Comparison of ENCODE assay signal across 20 mouse cellular contexts in genomic region chr2:142560400-142560799, GRCm38 (mm10).
A peak's percentile ranks its signal among the peaks of the same experiment; 100 is the strongest.
DNase-seq lines count a peak whose midpoint lies in the region; ATAC-seq lines count a peak whose summit lies in the region.
"Had no signal": no experiment of that assay in that cellular context is flagged by ENCODE, and none has a peak within 500 bp of the region (broad histone marks: within the 10 kb centered on the region; RNA-seq: fewer than 3 reads in every experiment).

No protein-coding gene starts in this region.

- no peaks in the 10 kb centered on the region for H3K4me1 ChIP-seq in limb, embryonic 11.5 days (ENCODE audit: control insufficient read depth, insufficient read depth, low read length)
- H3K4me1 ChIP-seq in limb, embryonic 10.5 days = peaks cover 7% of the 10 kb centered on the region; the same call in 1 of the 2 replicates
- H3K4me1 ChIP-seq in forebrain, embryonic 14.5 days (ENCODE audit: control insufficient read depth, insufficient read depth, low read length) = peaks cover 5% of the 10 kb centered on the region; the same call in 1 of the 2 replicates
- H3K4me1 ChIP-seq in forebrain, embryonic 16.5 days (replicated peaks; ENCODE audit: control insufficient read depth, insufficient read depth, low read length) = peaks cover 12% of the 10 kb centered on the region
- H3K4me1 ChIP-seq in midbrain, embryonic 13.5 days (replicated peaks) = peaks cover 12% of the 10 kb centered on the region
- H3K4me1 ChIP-seq: embryonic facial prominence, embryonic 13.5 days; hindbrain, embryonic 15.5 days; kidney, embryonic 15.5 days; liver, embryonic 13.5 days; megakaryocyte, embryonic 14.5 days had no signal

- H3K27ac ChIP-seq in limb, embryonic 11.5 days (replicated peaks; ENCODE audit: low read depth, low read length) = no peak overlapping the region
- H3K27ac ChIP-seq in limb, embryonic 10.5 days = no peak overlapping the region
- no peak overlapping the region; the same call in 1 of the 2 replicates for H3K27ac ChIP-seq in forebrain, embryonic 14.5 days (ENCODE audit: low read depth, low read length)
- peak overlapping the region; percentile 85 for H3K27ac ChIP-seq in forebrain, embryonic 16.5 days (ENCODE audit: low read length)
- H3K27ac ChIP-seq in midbrain, embryonic 13.5 days = peak overlapping the region; percentile 35
- H3K27ac ChIP-seq: embryonic facial prominence, embryonic 13.5 days; gastrocnemius, adult 2 months; hindbrain, embryonic 15.5 days; kidney, embryonic 15.5 days; liver, embryonic 13.5 days had no signal

- H3K4me2 ChIP-seq in limb, embryonic 11.5 days (ENCODE audit: low read depth, severe bottlenecking) = no peak overlapping the region
- no peak overlapping the region for H3K4me2 ChIP-seq in forebrain, embryonic 14.5 days (ENCODE audit: low read length)
- H3K4me2 ChIP-seq in forebrain, embryonic 16.5 days (ENCODE audit: low read length) = no peak overlapping the region
- no peak overlapping the region for H3K4me2 ChIP-seq in midbrain, embryonic 13.5 days (replicated peaks)
- H3K4me2 ChIP-seq: embryonic facial prominence, embryonic 13.5 days; hindbrain, embryonic 15.5 days; kidney, embryonic 15.5 days; liver, embryonic 13.5 days had no signal

- H3K9ac ChIP-seq in limb, embryonic 11.5 days (ENCODE audit: low read length) = no peak overlapping the region
- no peak overlapping the region for H3K9ac ChIP-seq in forebrain, embryonic 14.5 days (ENCODE audit: low read length)
- H3K9ac ChIP-seq in forebrain, embryonic 16.5 days (replicated peaks; ENCODE audit: low read depth, low read length) = no peak overlapping the region
- H3K9ac ChIP-seq in midbrain, embryonic 13.5 days (replicated peaks) = no peak overlapping the region
- H3K9ac ChIP-seq: embryonic facial prominence, embryonic 13.5 days; hindbrain, embryonic 15.5 days; kidney, embryonic 15.5 days; liver, embryonic 13.5 days had no signal

- WGBS in limb, embryonic 11.5 days = 61% methylated on average over 3 of the region's 3 CpGs
- WGBS in limb, embryonic 10.5 days = 78% methylated on average over 3 of the region's 3 CpGs
- WGBS in forebrain, embryonic 14.5 days = 45% methylated on average over 3 of the region's 3 CpGs
- WGBS in forebrain, embryonic 16.5 days = 41% methylated on average over 3 of the region's 3 CpGs
- 36% methylated on average over 3 of the region's 3 CpGs for WGBS in midbrain, embryonic 13.5 days

- no peaks in the 10 kb centered on the region for H3K9me3 ChIP-seq in limb, embryonic 11.5 days (ENCODE audit: control insufficient read depth, low read length)
- H3K9me3 ChIP-seq in limb, embryonic 10.5 days (replicated peaks) = no peaks in the 10 kb centered on the region
- H3K9me3 ChIP-seq in forebrain, embryonic 14.5 days (replicated peaks; ENCODE audit: control insufficient read depth, low read length) = no peaks in the 10 kb centered on the region
- no peaks in the 10 kb centered on the region for H3K9me3 ChIP-seq in forebrain, embryonic 16.5 days (ENCODE audit: control insufficient read depth, low read length)
- no peaks in the 10 kb centered on the region for H3K9me3 ChIP-seq in midbrain, embryonic 13.5 days
- H3K9me3 ChIP-seq: embryonic facial prominence, embryonic 13.5 days; hindbrain, embryonic 15.5 days; kidney, embryonic 15.5 days; liver, embryonic 13.5 days had no signal

- no peaks in the 10 kb centered on the region for H3K27me3 ChIP-seq in limb, embryonic 11.5 days (ENCODE audit: control insufficient read depth, insufficient read depth, low read length)
- H3K27me3 ChIP-seq in limb, embryonic 10.5 days (ENCODE audit: low read depth, poor library complexity, severe bottlenecking) = no peaks in the 10 kb centered on the region
- H3K27me3 ChIP-seq in forebrain, embryonic 14.5 days (replicated peaks; ENCODE audit: control insufficient read depth, insufficient read depth, low read length) = no peaks in the 10 kb centered on the region
- H3K27me3 ChIP-seq in forebrain, embryonic 16.5 days (replicated peaks; ENCODE audit: control insufficient read depth, insufficient read depth, low read length) = no peaks in the 10 kb centered on the region
- H3K27me3 ChIP-seq in midbrain, embryonic 13.5 days = no peaks in the 10 kb centered on the region
- H3K27me3 ChIP-seq: embryonic facial prominence, embryonic 13.5 days; hindbrain, embryonic 15.5 days; kidney, embryonic 15.5 days; liver, embryonic 13.5 days; megakaryocyte, embryonic 14.5 days had no signal

- DNase-seq in limb, embryonic 11.5 days (ENCODE audit: low spot score) = no peak
- DNase-seq in limb, embryonic 10.5 days (ENCODE audit: low spot score) = no peak
- peak; percentile 17 for DNase-seq in forebrain, embryonic 14.5 days (ENCODE audit: low spot score)
- DNase-seq in cerebellum, postnatal 25 days = no peak
- no peak for DNase-seq in adrenal gland, adult 2 months
- DNase-seq: adrenal gland, postnatal 10 days; cerebellum, postnatal 36 days; gastrocnemius, adult 2 months; heart, postnatal 4 days; kidney, adult 11 months; liver, embryonic 13.5 days; lung, adult 2 months; lung, postnatal 36 days had no signal

- no peaks in the 10 kb centered on the region for H3K36me3 ChIP-seq in limb, embryonic 11.5 days (ENCODE audit: control insufficient read depth, insufficient read depth, low read length)
- H3K36me3 ChIP-seq in limb, embryonic 10.5 days = no peaks in the 10 kb centered on the region
- H3K36me3 ChIP-seq in forebrain, embryonic 14.5 days (ENCODE audit: control insufficient read depth, insufficient read depth, low read length) = no peaks in the 10 kb centered on the region
- no peaks in the 10 kb centered on the region for H3K36me3 ChIP-seq in forebrain, embryonic 16.5 days (ENCODE audit: control insufficient read depth, insufficient read depth)
- H3K36me3 ChIP-seq in midbrain, embryonic 13.5 days = no peaks in the 10 kb centered on the region
- H3K36me3 ChIP-seq: embryonic facial prominence, embryonic 13.5 days; hindbrain, embryonic 15.5 days; kidney, embryonic 15.5 days; liver, embryonic 13.5 days had no signal

- ATAC-seq in limb, embryonic 11.5 days (ENCODE audit: insufficient number of reproducible peaks, low FRiP score, low TSS enrichment, low read depth) = peak; percentile 42; the same call in 1 of the 2 replicates
- peak; percentile 49; the same call in 1 of the 2 replicates for ATAC-seq in forebrain, embryonic 14.5 days
- ATAC-seq in forebrain, embryonic 16.5 days = peak; percentile 37; the same call in 1 of the 2 replicates
- no peak for ATAC-seq in midbrain, embryonic 13.5 days

- H3K4me3 ChIP-seq in limb, embryonic 11.5 days (ENCODE audit: low read depth, low read length) = no peak overlapping the region
- H3K4me3 ChIP-seq in limb, embryonic 10.5 days = no peak overlapping the region
- no peak overlapping the region for H3K4me3 ChIP-seq in forebrain, embryonic 14.5 days (ENCODE audit: low read depth, low read length)
- H3K4me3 ChIP-seq in forebrain, embryonic 16.5 days (replicated peaks; ENCODE audit: low read length) = no peak overlapping the region
- no peak overlapping the region for H3K4me3 ChIP-seq in midbrain, embryonic 13.5 days (replicated peaks)
- H3K4me3 ChIP-seq: embryonic facial prominence, embryonic 13.5 days; erythroblast, embryonic 14.5 days; gastrocnemius, adult 2 months; hindbrain, embryonic 15.5 days; kidney, embryonic 15.5 days; liver, embryonic 13.5 days; megakaryocyte, embryonic 14.5 days had no signal

Comparison
In these comparisons a context has a peak if more than half of its experiments do, and no peak if none do; other contexts are left out.
1. H3K27ac ChIP-seq: peak in forebrain, embryonic 16.5 days (single experiment) and midbrain, embryonic 13.5 days (single experiment); none in limb, embryonic 11.5 days (single experiment), limb, embryonic 10.5 days (single experiment) and forebrain, embryonic 14.5 days (single experiment).